Mouse (Mus musculus) forelimb bud, embryonic 11.5 days (tissue): ENCODE data around the gene Gcdh.

ENCODE experiments used
- DNase-seq: peaks from one replicate; pipeline ENCODE4 v3.0.0-alpha.2; 2012; ENCODE audit warnings: low read depth, low spot score

Gcdh gene

GRCm38 (mm10) chr8:84893709-84894134 lies at the start of gene Gcdh:
Gene Gcdh (minus strand): TSS chr8:84893921.
- DNase-seq, result peak; percentile 94

DNA sequence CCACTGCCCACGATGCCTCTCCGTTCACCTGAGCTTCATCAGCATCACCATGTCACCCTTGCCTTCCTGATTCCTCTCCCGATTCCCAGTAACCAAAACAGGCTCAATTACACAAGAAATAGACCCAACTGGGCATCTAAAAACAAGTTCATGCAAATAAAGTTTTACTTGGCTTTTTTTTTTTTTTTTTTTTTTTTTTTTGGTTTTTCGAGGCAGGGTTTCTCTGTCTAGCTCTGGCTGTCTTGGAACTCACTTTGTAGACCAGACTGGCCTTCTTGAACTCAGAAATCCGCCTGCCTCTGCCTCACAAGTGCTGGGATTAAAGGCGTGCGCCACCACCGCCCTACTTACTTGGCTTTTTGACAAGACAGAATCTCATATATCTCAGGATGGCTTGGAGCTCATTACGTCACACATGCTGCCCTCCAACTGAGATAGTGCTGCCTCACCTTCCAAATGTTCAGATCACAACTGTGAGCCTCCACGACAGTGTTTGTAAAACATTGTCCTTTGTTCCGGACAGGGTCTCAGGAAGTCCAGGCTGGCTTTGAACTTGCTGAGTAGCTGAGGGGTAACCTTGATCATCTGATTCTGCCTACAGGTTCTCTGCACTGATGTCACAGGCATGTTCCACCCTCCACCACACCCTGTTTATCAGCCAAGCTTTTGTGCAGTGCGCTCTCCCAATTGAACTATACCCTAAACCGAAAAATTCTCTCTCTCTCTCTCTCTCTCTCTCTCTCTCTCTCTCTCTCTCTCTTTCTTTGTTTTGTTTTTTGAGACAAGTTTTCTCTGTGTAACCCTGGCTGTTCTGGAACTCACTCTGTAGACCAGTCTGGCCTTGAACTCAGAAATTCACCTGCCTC lies 44.1 kb upstream of the Gcdh start:
- no peak for DNase-seq

- DNase-seq, result no peak
Measured at GRCm38 (mm10) chr8:84936962-84937546, 43.3 kb upstream of the Gcdh start, which contains the start of gene Mast1. Gene Mast1 (minus strand): TSS chr8:84937359.

- DNase-seq, result no peak
Measured at GRCm38 (mm10) chr8:84936041-84936961, 42.6 kb upstream of the Gcdh start.

DNA sequence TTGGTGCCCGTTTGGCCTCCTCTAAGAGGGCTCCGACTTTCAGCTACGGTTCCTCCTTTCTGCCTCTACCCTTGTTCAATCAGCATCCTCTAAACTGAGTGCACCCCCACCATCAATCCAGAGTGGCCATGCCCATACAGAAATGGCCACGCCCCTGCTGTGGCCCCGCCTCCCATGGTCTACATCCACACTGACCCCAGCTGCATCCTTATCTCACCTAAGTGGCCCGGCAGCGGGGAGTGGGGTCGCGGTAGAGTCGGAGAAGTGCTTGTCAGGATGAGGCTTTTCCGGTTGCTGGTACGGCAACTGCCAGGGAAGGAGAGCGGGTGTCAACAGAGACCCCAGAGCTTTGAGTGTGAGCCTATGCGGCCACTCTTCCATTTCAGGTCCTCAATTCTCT lies 41.8 kb upstream of the Gcdh start:
- DNase-seq, result no peak

GRCm38 (mm10) chr8:84934860-84935259 lies 41.1 kb upstream of the Gcdh start:
- peak; percentile 76 for DNase-seq

DNA sequence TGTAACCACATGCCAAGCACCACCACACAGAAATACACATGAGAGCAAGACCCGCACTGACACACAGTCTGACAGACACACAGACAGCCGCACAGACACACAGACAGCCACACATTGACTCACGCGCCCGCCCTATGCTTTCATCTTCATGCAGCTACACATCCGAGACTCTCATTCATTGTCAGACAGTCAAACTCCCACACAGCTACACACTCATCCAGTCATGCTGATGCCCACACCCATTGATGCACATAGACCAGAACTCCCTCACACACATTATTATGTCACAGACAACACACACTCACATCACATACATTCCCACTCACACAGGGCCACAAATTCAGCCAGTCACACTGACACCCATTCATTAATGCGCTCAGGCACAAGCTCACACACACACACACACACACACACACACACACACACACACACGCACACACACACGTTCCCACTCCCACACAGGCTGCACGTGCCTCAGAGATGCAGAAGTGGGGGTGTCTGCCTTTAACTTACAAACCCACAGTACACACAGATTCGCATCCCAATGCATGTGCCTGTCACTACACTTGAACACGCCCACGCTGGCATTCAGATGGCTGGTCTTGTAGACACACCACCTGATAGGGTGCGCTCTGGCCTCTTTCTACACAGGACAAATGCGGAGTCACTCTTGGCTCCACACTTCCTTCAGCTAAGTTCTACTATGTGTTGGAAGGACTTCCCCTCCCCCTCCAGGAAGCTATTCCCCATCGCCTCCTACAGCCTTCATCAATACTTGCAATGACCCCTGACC lies 40.2 kb upstream of the Gcdh start:
- no peak for DNase-seq

DNA sequence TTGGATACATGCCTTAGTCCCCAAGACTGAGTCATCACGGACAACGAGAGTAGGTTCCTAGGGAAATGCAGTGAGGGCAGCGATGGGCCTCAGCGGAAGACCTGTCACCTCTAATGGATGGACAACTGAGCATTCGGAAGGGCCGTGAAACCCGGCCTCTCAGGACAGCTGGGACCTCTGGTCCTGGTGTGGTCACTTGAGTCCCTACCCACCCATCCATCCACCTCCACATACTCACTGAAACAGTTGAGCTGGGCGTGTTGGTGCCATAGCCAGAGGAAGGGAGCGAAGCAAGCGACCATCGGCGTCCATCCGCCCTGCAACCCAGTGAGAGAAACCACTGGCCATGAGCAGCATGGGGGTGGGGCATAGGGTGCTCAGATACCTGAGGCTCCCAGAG lies 36.9 kb upstream of the Gcdh start:
- DNase-seq, result no peak

- DNase-seq, result peak; percentile 61
Measured at GRCm38 (mm10) chr8:84928456-84929306, 35.0 kb upstream of the Gcdh start.

DNA sequence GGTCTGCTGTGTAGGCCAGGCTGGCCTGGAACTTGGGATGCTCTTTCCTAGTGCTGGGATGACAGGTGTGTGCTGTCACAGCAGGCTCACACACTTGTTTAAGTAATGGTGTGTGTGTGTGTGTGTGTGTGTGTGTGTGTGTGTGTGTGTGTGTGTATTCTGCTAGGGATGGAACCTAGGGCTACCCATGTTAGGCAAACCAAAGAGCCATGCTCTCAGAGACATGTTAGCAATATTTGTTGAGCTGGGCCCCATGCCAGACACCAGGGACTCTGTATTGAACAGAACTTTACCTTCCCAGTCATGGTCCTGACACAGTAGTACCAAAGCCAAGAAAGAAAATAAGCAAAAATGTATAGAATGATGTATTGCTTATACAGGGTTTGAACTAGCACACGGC lies 33.8 kb upstream of the Gcdh start:
- no peak for DNase-seq

DNA sequence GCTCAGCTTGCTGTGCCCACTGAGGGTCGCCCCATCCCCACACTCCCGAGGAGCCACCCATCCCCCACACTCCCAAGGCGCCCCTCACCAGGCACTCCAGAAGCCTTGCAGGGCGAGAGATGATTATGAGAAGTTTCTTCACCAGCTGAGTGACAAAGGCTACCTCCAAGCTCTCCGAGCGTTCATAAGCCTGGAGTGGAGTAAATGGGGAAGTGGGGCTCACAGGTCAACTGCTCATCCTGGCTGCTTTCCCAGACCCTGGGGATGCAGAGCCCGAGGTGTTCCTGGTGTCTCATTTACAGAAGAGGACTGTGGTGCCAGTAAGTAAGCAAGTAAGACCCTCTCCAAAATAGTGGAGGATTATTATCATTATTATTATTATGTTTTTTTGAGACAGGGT lies 31.8 kb upstream of the Gcdh start:
- DNase-seq, result no peak

- no peak for DNase-seq
Measured at GRCm38 (mm10) chr8:84921596-84921995, 27.9 kb upstream of the Gcdh start.

DNA sequence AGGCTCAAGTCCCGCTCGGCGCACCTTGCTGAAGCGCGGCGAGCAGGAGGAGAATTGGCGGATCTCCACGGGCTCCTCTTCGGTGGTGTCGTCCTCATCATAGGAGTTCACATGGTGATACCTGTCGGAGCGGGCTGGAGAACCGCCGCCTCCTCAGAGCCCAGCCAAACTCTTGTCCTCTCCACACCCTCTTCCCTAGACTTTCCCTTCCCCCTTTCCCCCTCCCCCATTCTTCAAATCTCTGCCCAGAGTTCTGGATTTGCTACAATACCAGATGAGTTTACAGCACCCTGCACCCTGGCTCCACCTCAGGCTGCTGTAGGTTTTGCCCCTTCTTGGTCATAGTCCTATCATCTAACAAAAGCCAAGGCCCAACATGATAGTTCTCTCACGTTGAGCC lies 24.9 kb upstream of the Gcdh start:
- DNase-seq, result no peak

- no peak for DNase-seq
Measured at GRCm38 (mm10) chr8:84917781-84918180, 24.1 kb upstream of the Gcdh start.

GRCm38 (mm10) chr8:84915269-84915668 lies 21.5 kb upstream of the Gcdh start:
- DNase-seq, result no peak

GRCm38 (mm10) chr8:84913960-84914359 lies 20.2 kb upstream of the Gcdh start:
- DNase-seq, result no peak

- no peak for DNase-seq
Measured at GRCm38 (mm10) chr8:84913502-84913900, 19.8 kb upstream of the Gcdh start.

DNA sequence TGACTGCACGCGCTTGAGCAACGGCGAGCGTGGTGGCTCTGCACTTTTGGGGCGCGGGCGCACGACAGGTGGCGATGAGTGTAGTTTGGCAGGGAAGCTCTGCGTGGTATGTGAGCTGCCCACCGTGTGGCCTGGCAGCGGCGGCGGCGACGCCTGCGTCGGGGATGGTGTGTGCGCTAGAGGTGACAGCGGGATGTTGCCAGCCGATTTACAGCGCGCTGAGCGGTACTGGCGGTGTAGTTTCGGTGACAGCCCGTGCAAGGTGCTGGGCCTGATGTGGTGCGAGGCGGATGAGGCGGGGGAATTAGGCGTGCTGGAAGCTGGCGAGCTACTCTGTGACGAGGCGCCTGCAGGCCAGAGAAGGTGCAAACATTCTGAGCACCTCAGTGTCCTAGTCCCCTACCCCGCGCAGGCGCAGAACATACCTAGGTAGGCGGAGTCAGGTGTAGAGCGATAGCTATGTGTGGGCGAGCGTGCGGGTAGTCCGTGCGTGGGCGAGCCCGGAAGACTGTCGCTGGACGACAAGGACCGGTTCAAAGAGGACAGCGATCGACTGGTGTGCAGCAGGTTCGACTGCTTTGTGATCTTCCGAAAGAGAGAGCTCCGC lies 19.3 kb upstream of the Gcdh start:
- DNase-seq, result peak; percentile 67

DNA sequence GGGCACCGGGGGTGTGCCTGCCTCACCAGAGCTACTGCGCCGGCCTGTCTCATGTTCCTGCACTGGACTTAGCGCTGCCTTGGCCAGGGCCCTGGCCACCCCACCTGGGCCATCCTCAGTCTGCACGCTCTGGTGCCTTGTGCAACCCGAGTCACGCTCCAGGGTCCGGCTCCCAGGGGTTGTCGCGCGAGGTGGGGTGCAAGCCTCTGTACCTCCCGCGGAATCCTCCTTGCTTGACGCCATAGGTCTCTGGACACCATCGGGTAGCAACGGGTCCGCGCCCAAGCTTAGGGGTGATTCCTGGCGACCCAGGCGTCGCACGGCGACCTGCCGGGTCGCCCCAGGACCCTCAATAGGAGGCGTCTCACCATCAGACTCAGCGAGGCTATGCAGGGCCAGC lies 18.7 kb upstream of the Gcdh start:
- DNase-seq, result no peak

DNA sequence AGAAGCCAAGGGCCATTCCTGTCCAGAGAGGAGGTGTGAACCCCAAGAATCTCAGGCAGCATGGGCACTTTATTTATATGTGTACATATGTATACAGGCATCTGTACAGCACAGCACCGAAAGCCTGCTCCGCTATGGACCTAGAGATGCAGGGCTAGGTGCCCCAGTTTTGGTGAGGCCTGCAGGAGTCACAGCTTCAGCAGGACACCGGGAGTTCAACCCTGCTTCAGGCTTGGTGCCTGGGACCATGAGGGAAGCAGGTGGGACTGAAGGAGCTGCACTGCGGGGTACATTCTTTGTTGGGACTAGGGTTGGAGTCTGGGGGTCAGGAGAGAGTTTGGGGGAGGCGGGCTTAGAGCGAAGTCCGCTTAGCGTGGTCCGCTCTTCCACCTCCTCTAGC lies 18.1 kb upstream of the Gcdh start:
- no peak for DNase-seq
